Mouse (Mus musculus) CH12.LX (cell line): ENCODE results near the gene B3gat3. TPM values are rescaled to one million over a fixed set of nuclear protein-coding genes. Genes with fewer than 3 reads are reported as not detected.
A peak's percentile ranks its signal among the peaks of the same experiment; 100 is the strongest.
"Not testable (repeated sequence)": the region's sequence is repeated elsewhere in the genome, so short reads cannot be mapped to it uniquely, and the experiment has no call there.

Experiments
- DNase-seq: peaks from one replicate; pipeline ENCODE4 v3.0.0-alpha.2; 2013; ENCODE audit errors: extremely low read depth
- H3K27ac ChIP-seq: 2 replicates; pipeline ENCODE4 v1.5.1; 2012; ENCODE audit warnings: low read depth, mild to moderate bottlenecking, control low read depth, moderate library complexity; ENCODE audit not compliant: insufficient read depth
- H3K27me3 ChIP-seq: replicated peaks from 2 replicates; pipeline ENCODE3; 2012; ENCODE audit warnings: inconsistent platforms
- H3K36me3 ChIP-seq, 2 experiments: replicated peaks in 1 of 2; 2 replicates each; pipeline versions ENCODE3 to v1.6.1; 2012; ENCODE audit warnings: inconsistent platforms in 1 of 2, low read length in 1 of 2, mild to moderate bottlenecking in 1 of 2, mixed read lengths in 1 of 2, moderate library complexity in 1 of 2; ENCODE audit not compliant: control insufficient read depth in 1 of 2, insufficient read depth in 1 of 2
- H3K4me1 ChIP-seq, 2 experiments: 2 replicates each; pipeline ENCODE4 v1.6.1; 2012; ENCODE audit warnings: inconsistent platforms in 1 of 2, moderate library complexity in 1 of 2; ENCODE audit not compliant: insufficient read depth in 2 of 2, control insufficient read depth in 1 of 2
- H3K4me2 ChIP-seq: 2 replicates; pipeline ENCODE4 v1.6.1; 2012; ENCODE audit warnings: low read depth, mild to moderate bottlenecking, control low read depth; ENCODE audit not compliant: poor library complexity, insufficient read depth, severe bottlenecking
- H3K4me3 ChIP-seq, 3 experiments: fragments of 150-350 bp in 1 of 3; sonication (generic) in 1 of 3; replicated peaks in 1 of 3; 2 replicates each; pipeline versions ENCODE3 to v1.5.1; 2011 to 2012; ENCODE audit warnings: low read depth in 2 of 3, low read length in 2 of 3, mild to moderate bottlenecking in 2 of 3, moderate library complexity in 2 of 3, control low read depth in 1 of 3, improper control_type of control experiment in 1 of 3, inconsistent platforms in 1 of 3, mixed read lengths in 1 of 3; ENCODE audit not compliant: poor library complexity in 1 of 3
- H3K79me2 ChIP-seq: replicated peaks from 2 replicates; pipeline ENCODE4 v1.6.1; 2012; ENCODE audit warnings: mild to moderate bottlenecking, moderate library complexity; ENCODE audit not compliant: control insufficient read depth, poor library complexity, insufficient read depth, severe bottlenecking; ENCODE audit errors: extremely low read depth
- H3K9ac ChIP-seq: 2 replicates; pipeline ENCODE4 v1.6.1; 2012; ENCODE audit warnings: low read depth, mild to moderate bottlenecking, control low read depth, moderate library complexity; ENCODE audit not compliant: insufficient read depth
- H3K9me3 ChIP-seq: replicated peaks from 2 replicates; pipeline ENCODE3; 2012; ENCODE audit warnings: low read length, inconsistent platforms, mixed read lengths
- CTCF ChIP-seq, 2 experiments: IDR thresholded peaks in 1 of 2; conservative IDR thresholded peaks in 1 of 2; 2 replicates each; pipeline ENCODE4 v1.5.1; 2011 to 2012; ENCODE audit warnings: low read depth in 2 of 2, low read length in 2 of 2, improper control_type of control experiment in 1 of 2, inconsistent platforms in 1 of 2, mild to moderate bottlenecking in 1 of 2, moderate library complexity in 1 of 2
- E2F4 ChIP-seq: IDR thresholded peaks from 2 replicates; pipeline ENCODE4 v1.6.1; 2011; ENCODE audit warnings: low read depth, low read length, improper control_type of control experiment; ENCODE audit not compliant: insufficient replicate concordance
- IRF4 ChIP-seq: IDR thresholded peaks from 2 replicates; pipeline ENCODE4 v1.6.1; 2014; ENCODE audit warnings: low read depth, mild to moderate bottlenecking, inconsistent platforms, low read length, improper control_type of control experiment
- JUN ChIP-seq: IDR thresholded peaks from 2 replicates; pipeline ENCODE4 v1.6.1; 2011; ENCODE audit warnings: low read depth, mild to moderate bottlenecking, low read length, improper control_type of control experiment, moderate library complexity; ENCODE audit not compliant: insufficient read depth
- JUND ChIP-seq: conservative IDR thresholded peaks from 2 replicates; pipeline ENCODE4 v1.6.1; 2011; ENCODE audit warnings: low read depth, low read length, improper control_type of control experiment
- KAT2A ChIP-seq: IDR thresholded peaks from 2 replicates; pipeline ENCODE4 v1.6.1; 2012; ENCODE audit warnings: low read length, improper control_type of control experiment, inconsistent platforms; ENCODE audit not compliant: insufficient replicate concordance
- MAFK ChIP-seq: IDR thresholded peaks from 2 replicates; pipeline ENCODE4 v1.6.1; 2011; ENCODE audit warnings: low read length, improper control_type of control experiment; ENCODE audit not compliant: insufficient replicate concordance
- MAX ChIP-seq: IDR thresholded peaks from 2 replicates; pipeline ENCODE4 v1.6.1; 2011; ENCODE audit warnings: low read length, improper control_type of control experiment
- MAZ ChIP-seq: IDR thresholded peaks from 2 replicates; pipeline ENCODE4 v1.6.1; 2012; ENCODE audit warnings: low read depth, mild to moderate bottlenecking, inconsistent platforms, low read length, improper control_type of control experiment, moderate library complexity
- MEF2A ChIP-seq: IDR thresholded peaks from 2 replicates; pipeline ENCODE4 v1.6.1; 2014; ENCODE audit warnings: low read depth, mild to moderate bottlenecking, inconsistent platforms, low read length, improper control_type of control experiment, borderline replicate concordance
- MXI1 ChIP-seq: IDR thresholded peaks from 2 replicates; pipeline ENCODE4 v1.6.1; 2011; ENCODE audit warnings: mild to moderate bottlenecking, low read depth, low read length, improper control_type of control experiment
- MYC ChIP-seq: IDR thresholded peaks from 2 replicates; pipeline ENCODE4 v1.6.1; 2011; ENCODE audit warnings: low read depth, mild to moderate bottlenecking, improper control_type of control experiment, low read length
- NELFE ChIP-seq: IDR thresholded peaks from 2 replicates; pipeline ENCODE4 v1.6.1; 2011; ENCODE audit warnings: low read depth, low read length, improper control_type of control experiment
- PAX5 ChIP-seq: IDR thresholded peaks from 2 replicates; pipeline ENCODE4 v1.6.1; 2012; ENCODE audit warnings: low read length, inconsistent platforms, mixed read lengths
- RAD21 ChIP-seq: IDR thresholded peaks from 2 replicates; pipeline ENCODE4 v1.6.1; 2011; ENCODE audit warnings: low read depth, mild to moderate bottlenecking, low read length, improper control_type of control experiment, moderate library complexity
- RCOR1 ChIP-seq: conservative IDR thresholded peaks from 2 replicates; pipeline ENCODE4 v1.6.1; 2012; ENCODE audit warnings: low read depth, mild to moderate bottlenecking, inconsistent platforms, low read length, improper control_type of control experiment
- SIN3A ChIP-seq: IDR thresholded peaks from 2 replicates; pipeline ENCODE4 v1.6.1; 2012; ENCODE audit warnings: low read length, improper control_type of control experiment, inconsistent platforms
- SMC3 ChIP-seq: IDR thresholded peaks from 2 replicates; pipeline ENCODE4 v1.6.1; 2011; ENCODE audit warnings: low read depth, low read length, improper control_type of control experiment
- TBP ChIP-seq: conservative IDR thresholded peaks from 2 replicates; pipeline ENCODE4 v1.6.1; 2011; ENCODE audit warnings: low read depth, low read length, improper control_type of control experiment
- TCF12 ChIP-seq: IDR thresholded peaks from 2 replicates; pipeline ENCODE4 v1.6.1; 2014; ENCODE audit warnings: low read depth, mild to moderate bottlenecking, inconsistent platforms, low read length, improper control_type of control experiment
- USF1 ChIP-seq: IDR thresholded peaks from 2 replicates; pipeline ENCODE4 v1.6.1; 2014; ENCODE audit warnings: low read depth, mild to moderate bottlenecking, inconsistent platforms, low read length, improper control_type of control experiment
- USF2 ChIP-seq: conservative IDR thresholded peaks from 2 replicates; pipeline ENCODE4 v1.6.1; 2011; ENCODE audit warnings: low read depth, low read length, improper control_type of control experiment
- ZNF384 ChIP-seq: IDR thresholded peaks from 2 replicates; pipeline ENCODE4 v1.6.1; 2012; ENCODE audit warnings: low read depth, low read length, improper control_type of control experiment, inconsistent platforms
- dilution Hi-C: fragments of 300-500 bp; cut with MboI; formaldehyde crosslinking; loops from 2 replicates; pipeline ENCODE4 v1.14.3; 2020; ENCODE audit warnings: low sequenced_read_pairs; ENCODE audit not compliant: extremely low pct_unique_long_range_greater_than_20kb, extremely low pct_ligation_motif_present
- in situ Hi-C: fragments of 300-500 bp; cut with MboI; formaldehyde crosslinking; loops from 3 replicates; pipeline ENCODE4 v1.14.3; 2019; ENCODE audit warnings: low sequenced_read_pairs, low pct_ligation_motif_present, low pct_unique_long_range_greater_than_20kb, mixed read lengths
- polyA plus RNA-seq: library from polyadenylated mRNA; unstranded; fragments of >175 nt; gene quantifications from 2 replicates; pipeline ENCODE4 v1.2.1, GENCODE M21; 2012; ENCODE audit warnings: low read depth; ENCODE audit not compliant: insufficient read length
- total RNA-seq, 2 experiments: library from RNA; depleted of rRNA; stranded (reverse); fragments of 300-350 nt in 1 of 2; fragments of >200 nt in 1 of 2; gene quantifications; 2 replicates each; pipeline ENCODE4 v1.2.3; 2012 to 2014

Gene B3gat3
- total and polyA plus RNA-seq, 3 experiments = 17.8 to 54.8 (median 33.0) TPM

DNA sequence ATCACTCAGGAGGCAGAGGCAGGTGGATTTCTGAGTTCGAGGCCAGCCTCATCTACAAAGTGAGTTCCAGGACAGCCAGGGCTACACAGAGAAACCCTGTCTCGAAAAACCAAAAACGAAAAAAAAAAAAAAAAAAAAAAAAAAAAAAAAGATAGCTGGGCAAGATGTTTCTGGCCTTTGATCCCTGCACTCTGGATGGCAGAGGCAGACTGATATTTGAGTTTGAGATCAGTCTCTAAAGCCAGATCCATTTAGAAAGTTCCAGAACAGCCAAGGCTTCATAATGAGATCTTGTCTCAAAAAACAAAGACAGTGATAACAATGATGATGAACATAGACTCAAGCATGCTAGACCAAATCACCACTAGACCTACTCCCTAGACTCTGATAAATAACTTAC, 49.8 kb upstream of the B3gat3 start:
- H3K27me3 ChIP-seq, dilution Hi-C loops, DNase-seq, in situ Hi-C loops, H3K9me3 ChIP-seq, H3K27ac ChIP-seq: not testable (repeated sequence)
- H3K36me3 ChIP-seq = peaks cover 19 to 28% of the 10 kb centered on the region in 2 experiments
- H3K4me3 ChIP-seq = peak overlapping the region in 2 of 3 experiments; percentile 87 to 97
- TF ChIP-seq ZNF384 = peak; percentile 40; the same call in 1 of the 2 replicates
- peak overlapping the region; percentile 95 for H3K9ac ChIP-seq
- peak overlapping the region; percentile 92; the same call in 1 of the 2 replicates for H3K4me2 ChIP-seq
- peaks cover 2 to 16% of the 10 kb centered on the region in 2 experiments; a peak in 2 of 4 replicates for H3K4me1 ChIP-seq
- peaks cover 19% of the 10 kb centered on the region for H3K79me2 ChIP-seq

GRCm38 (mm10) chr19:8870838-8871237, 49.3 kb upstream of the B3gat3 start:
- no peak for DNase-seq
- Histone ChIP-seq H3K9ac (peak overlapping the region; percentile 95), H3K27ac (no peak overlapping the region), H3K9me3 (no peaks in the 10 kb centered on the region), H3K4me3 (peak overlapping the region; percentile 73 to 97 (median 87))
- in situ Hi-C loops = no loop called here
- TF ChIP-seq E2F4 (no peak), RAD21 (no peak), MEF2A (no peak)
- TF ChIP-seq, all 38 proteins: peak for 0
- H3K4me2 ChIP-seq = peak overlapping the region; percentile 92
- H3K4me1 ChIP-seq = peaks cover 2 to 16% of the 10 kb centered on the region in 2 experiments; a peak in 2 of 4 replicates
- H3K27me3 ChIP-seq = no peaks in the 10 kb centered on the region
- peaks cover 21 to 31% of the 10 kb centered on the region in 2 experiments for H3K36me3 ChIP-seq
- peaks cover 19% of the 10 kb centered on the region for H3K79me2 ChIP-seq
- dilution Hi-C loops = no loop called here

DNA sequence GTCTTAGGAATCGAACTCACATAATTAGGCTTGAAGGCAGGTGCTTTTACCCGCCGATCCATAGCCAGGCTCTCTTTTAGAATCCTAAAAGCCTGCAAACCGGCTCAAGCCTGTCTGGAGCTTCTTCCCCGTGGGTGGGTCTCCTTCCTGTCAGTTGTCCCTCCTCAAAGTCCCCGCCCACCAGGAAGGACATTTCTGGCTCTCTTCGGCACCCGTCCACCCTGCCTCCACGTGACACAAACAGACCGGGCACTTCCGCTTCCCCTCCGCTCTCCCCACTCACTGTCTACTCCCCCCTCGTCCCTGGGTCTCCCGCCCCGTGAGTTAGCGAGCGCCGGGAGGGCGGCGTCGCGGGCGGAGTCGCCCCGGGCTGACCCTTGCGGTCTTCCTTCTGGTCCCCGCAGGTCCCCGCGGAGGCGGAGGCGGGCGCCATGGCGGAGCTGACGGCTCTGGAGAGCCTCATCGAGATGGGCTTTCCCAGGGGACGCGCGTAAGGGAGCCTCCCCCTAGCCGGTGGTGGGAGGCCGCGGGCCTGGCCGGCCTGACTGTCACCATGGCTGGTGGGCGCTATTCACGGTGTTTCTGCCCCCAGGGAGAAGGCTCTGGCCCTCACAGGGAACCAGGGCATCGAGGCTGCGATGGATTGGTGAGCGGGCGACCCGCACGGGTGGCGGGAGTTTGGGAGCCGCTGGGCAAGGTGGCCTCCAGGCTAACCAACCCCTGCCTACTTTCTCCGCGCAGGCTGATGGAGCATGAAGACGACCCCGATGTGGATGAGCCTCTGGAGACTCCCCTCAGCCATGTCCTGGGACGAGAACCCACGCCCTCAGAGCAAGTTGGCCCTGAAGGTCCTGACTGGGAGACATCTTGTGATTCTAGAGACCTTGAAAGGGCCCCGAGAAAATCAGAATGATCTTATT, 48.6 kb upstream of the B3gat3 start, which contains the start of gene Ubxn1:
Ubxn1 (plus strand) TSS at position 230 of the 920 bp plus-strand sequence.
- peak within 1 kb of the TSS; percentile 52 for H3K27ac ChIP-seq
- H3K4me3 ChIP-seq = peak within 1 kb of the TSS; percentile 84 to 97 (median 87)
- H3K36me3 ChIP-seq = peaks cover 21 to 36% of the 10 kb centered on the region in 2 experiments
- no peaks in the 10 kb centered on the region for H3K9me3 ChIP-seq
- H3K79me2 ChIP-seq = peaks cover 19% of the 10 kb centered on the region
- H3K4me2 ChIP-seq = peak within 1 kb of the TSS; percentile 92
- H3K4me1 ChIP-seq = peaks cover 2 to 16% of the 10 kb centered on the region in 2 experiments; a peak in 2 of 4 replicates
- in situ Hi-C loops (no loop called here), dilution Hi-C loops (no loop called here)
- H3K27me3 ChIP-seq = no peaks in the 10 kb centered on the region
- peak within 1 kb of the TSS; percentile 95 for H3K9ac ChIP-seq
- DNase-seq = peak; percentile 98
- TF ChIP-seq CTCF (conservative IDR thresholded peaks at IDR 0.05 in 1 of 2, IDR thresholded peaks at IDR 0.05 in 1 of 2; ENCODE audit: low read depth in 2 of 2, low read length in 2 of 2) (no peak), MEF2A (peak; percentile 36; the same call in 1 of the 2 replicates), KAT2A (peak; percentile 92; the same call in 1 of the 2 replicates), USF1 (peak; percentile 100), RCOR1 (no peak), MAZ (peak; percentile 96), MAFK (no peak), IRF4 (peak; percentile 72; the same call in 1 of the 2 replicates), JUND (no peak), MXI1 (peak; percentile 83; the same call in 1 of the 2 replicates), SMC3 (no peak), TBP (peak; percentile 58; the same call in 1 of the 2 replicates), SIN3A (peak; percentile 99), TCF12 (peak; percentile 66; the same call in 1 of the 2 replicates), MYC (peak; percentile 48; the same call in 1 of the 2 replicates), MAX (peak; percentile 98), USF2 (peak; percentile 98), JUN (no peak), NELFE (peak; percentile 69; the same call in 1 of the 2 replicates), PAX5 (no peak)
